Mouse (Mus musculus) thymus, adult 2 months (tissue): ENCODE measurements at regions not wholly inside any gene's neighbourhood (a gene's known extent, or its start where the extent isn't known, plus 50 kb on each side); places are given as distances from the start of the nearest gene placed in this dataset.

Experiments used
- DNase-seq: peaks from one replicate; pipeline ENCODE4 v3.0.0; 2021
- H3K27ac ChIP-seq: fragments of 200-500 bp; 2 replicates; pipeline ENCODE4 v1.5.1; 2012; ENCODE audit warnings: low read length, control low read depth; ENCODE audit not compliant: control insufficient read depth, insufficient read depth
- H3K27me3 ChIP-seq: fragments of 200-500 bp; 2 replicates; pipeline ENCODE4 v1.6.1; 2012; ENCODE audit warnings: mild to moderate bottlenecking, low read length, moderate library complexity, mixed read lengths; ENCODE audit not compliant: control insufficient read depth, insufficient read depth
- H3K36me3 ChIP-seq: fragments of 200-500 bp; 2 replicates; pipeline ENCODE4 v1.6.1; 2012; ENCODE audit warnings: mild to moderate bottlenecking, low read length, moderate library complexity; ENCODE audit not compliant: control insufficient read depth, insufficient read depth
- H3K4me1 ChIP-seq: fragments of 200-500 bp; replicated peaks from 2 replicates; pipeline ENCODE4 v1.6.1; 2012; ENCODE audit warnings: low read length; ENCODE audit not compliant: control insufficient read depth, insufficient read depth
- H3K4me3 ChIP-seq: fragments of 200-500 bp; 2 replicates; pipeline ENCODE4 v1.5.1; 2012; ENCODE audit warnings: mild to moderate bottlenecking, low read length, control low read depth, moderate library complexity; ENCODE audit not compliant: control insufficient read depth, insufficient read depth
- CTCF ChIP-seq: fragments of 200-500 bp; IDR thresholded peaks from 2 replicates; pipeline ENCODE4 v1.5.1; 2012; ENCODE audit warnings: mild to moderate bottlenecking, control low read depth, low read length, moderate library complexity, borderline replicate concordance; ENCODE audit not compliant: control insufficient read depth, poor library complexity, insufficient read depth; ENCODE audit errors: extremely low read depth
- POLR2A ChIP-seq: fragments of 200-500 bp; IDR thresholded peaks from 2 replicates; pipeline ENCODE4 v1.6.1; 2012; ENCODE audit warnings: mild to moderate bottlenecking, low read length, control low read depth, moderate library complexity; ENCODE audit not compliant: control insufficient read depth, poor library complexity, insufficient read depth; ENCODE audit errors: extremely low read depth
- WGBS: fragments of 180-500 bp; shearing (Covaris S2); methylation state at CpG from one replicate; pipeline ENCODE4 v1.1.7; 2018; 5-methylcytosine and 5-hydroxymethylcytosine counted together

GRCm38 (mm10) chr7:37098950-37099349 lies 401.0 kb downstream of the Tshz3 start:
- TF ChIP-seq CTCF = no peak
- TF ChIP-seq POLR2A = no peak
- H3K36me3 ChIP-seq = no peaks in the 10 kb centered on the region
- no peaks in the 10 kb centered on the region for H3K4me1 ChIP-seq
- no peaks in the 10 kb centered on the region for H3K27me3 ChIP-seq
- 70% methylated on average over 5 of the region's 5 CpGs for WGBS
- H3K4me3 ChIP-seq = no peak overlapping the region
- DNase-seq = no peak
- H3K27ac ChIP-seq = no peak overlapping the region

GRCm38 (mm10) chr7:37104671-37105070 lies 406.8 kb downstream of the Tshz3 start:
- Histone ChIP-seq H3K27ac (no peak overlapping the region), H3K36me3 (no peaks in the 10 kb centered on the region), H3K27me3 (no peaks in the 10 kb centered on the region), H3K4me3 (no peak overlapping the region), H3K4me1 (no peaks in the 10 kb centered on the region)
- 93% methylated on average over 9 of the region's 9 CpGs for WGBS
- no peak for DNase-seq
- no peak for TF ChIP-seq CTCF
- no peak for TF ChIP-seq POLR2A

- Histone ChIP-seq H3K27ac (no peak overlapping the region), H3K4me1 (no peaks in the 10 kb centered on the region), H3K36me3 (no peaks in the 10 kb centered on the region), H3K27me3 (no peaks in the 10 kb centered on the region), H3K4me3 (no peak overlapping the region)
- DNase-seq = no peak
- 80% methylated on average over 6 of the region's 6 CpGs for WGBS
- no peak for TF ChIP-seq CTCF
Measured at GRCm38 (mm10) chr7:37111071-37111470, 413.2 kb downstream of the Tshz3 start.

GRCm38 (mm10) chr7:37120776-37121175 lies 422.9 kb downstream of the Tshz3 start:
- H3K36me3 ChIP-seq = no peaks in the 10 kb centered on the region
- TF ChIP-seq CTCF = no peak
- no peak for TF ChIP-seq POLR2A
- no peak overlapping the region for H3K27ac ChIP-seq
- 91% methylated on average over 4 of the region's 4 CpGs for WGBS
- H3K4me3 ChIP-seq = no peak overlapping the region
- H3K27me3 ChIP-seq = no peaks in the 10 kb centered on the region
- no peak for DNase-seq
- H3K4me1 ChIP-seq = no peaks in the 10 kb centered on the region

- Histone ChIP-seq H3K4me1 (no peaks in the 10 kb centered on the region), H3K27me3 (no peaks in the 10 kb centered on the region), H3K36me3 (no peaks in the 10 kb centered on the region), H3K27ac (no peak overlapping the region), H3K4me3 (no peak overlapping the region)
- no peak for DNase-seq
- no peak for TF ChIP-seq POLR2A
- no peak for TF ChIP-seq CTCF
- 88% methylated on average over 12 of the region's 12 CpGs for WGBS
Measured at GRCm38 (mm10) chr7:37140191-37140590, 442.3 kb downstream of the Tshz3 start.

- Histone ChIP-seq H3K4me1 (no peaks in the 10 kb centered on the region), H3K27ac (no peak overlapping the region), H3K27me3 (no peaks in the 10 kb centered on the region), H3K4me3 (no peak overlapping the region), H3K36me3 (no peaks in the 10 kb centered on the region)
- WGBS = 80% methylated on average over 5 of the region's 5 CpGs
- DNase-seq = no peak
- TF ChIP-seq POLR2A = no peak
- TF ChIP-seq CTCF = no peak
Measured at GRCm38 (mm10) chr7:37142780-37143179, 444.9 kb downstream of the Tshz3 start.

- no peak overlapping the region for H3K4me3 ChIP-seq
- no peaks in the 10 kb centered on the region for H3K27me3 ChIP-seq
- H3K4me1 ChIP-seq = no peaks in the 10 kb centered on the region
- TF ChIP-seq CTCF (no peak), POLR2A (no peak)
- DNase-seq = no peak
- no peak overlapping the region for H3K27ac ChIP-seq
- H3K36me3 ChIP-seq = no peaks in the 10 kb centered on the region
- 81% methylated on average over 6 of the region's 6 CpGs for WGBS
Measured at GRCm38 (mm10) chr7:37144303-37144702, 446.4 kb downstream of the Tshz3 start.

GRCm38 (mm10) chr7:37149711-37150110 lies 451.8 kb downstream of the Tshz3 start:
- no peak for DNase-seq
- WGBS = 95% methylated on average over 5 of the region's 5 CpGs

More at GRCm38 (mm10) chr7:37149711-37150110, 451.8 kb downstream of the Tshz3 start:
- Histone ChIP-seq H3K36me3 (no peaks in the 10 kb centered on the region), H3K27ac (no peak overlapping the region), H3K4me1 (no peaks in the 10 kb centered on the region), H3K4me3 (no peak overlapping the region), H3K27me3 (no peaks in the 10 kb centered on the region)
- no peak for TF ChIP-seq POLR2A
- TF ChIP-seq CTCF = no peak
